ENCODE assay signal across 8 mouse cellular contexts in the genomic region with DNA sequence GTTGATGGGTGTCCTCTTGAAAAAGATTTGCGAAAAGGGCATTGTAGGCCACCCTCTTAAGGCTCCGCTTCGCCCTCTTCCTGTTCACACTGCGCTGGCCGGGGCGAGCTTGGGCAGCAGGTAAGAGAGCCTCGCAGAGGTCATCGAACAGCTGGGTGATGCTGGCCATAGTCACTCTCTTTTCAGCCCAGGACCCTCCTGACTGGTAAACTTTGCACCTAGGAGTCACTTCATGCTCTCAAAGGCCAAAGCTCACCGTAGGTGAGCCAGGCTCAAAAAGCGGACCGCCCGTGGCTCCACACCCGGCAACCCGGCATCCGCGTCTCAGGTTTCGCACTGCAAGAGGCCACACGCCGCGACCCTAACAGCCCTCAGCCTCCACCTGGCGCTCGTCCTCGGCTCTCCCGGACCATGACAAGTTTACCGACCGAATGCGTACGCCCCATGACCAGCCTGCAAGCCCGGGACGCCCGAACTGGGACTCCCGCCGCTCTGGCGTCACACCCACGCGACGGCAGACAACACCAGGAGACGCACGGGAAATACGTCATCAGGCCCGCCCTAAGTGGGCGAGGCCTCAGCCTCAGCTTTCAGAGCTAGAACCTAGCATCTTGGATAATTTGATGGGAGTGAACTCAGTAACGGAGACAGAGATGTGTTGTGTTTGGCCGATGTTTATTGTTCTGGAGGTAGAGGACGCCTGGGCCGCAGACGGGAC. TPM values are rescaled to one million over a fixed set of nuclear protein-coding genes. Genes with fewer than 3 reads are reported as not detected.
DNase-seq lines count a peak whose midpoint lies in the region; ATAC-seq and TF ChIP-seq lines count a peak whose summit lies in the region.

A gene (minus strand): TSS at position 464 of the 718 bp plus-strand sequence.

- peak within 1 kb of the TSS; percentile 53; the same call in 1 of the 2 replicates for H3K27ac ChIP-seq in heart, embryonic 12.5 days (ENCODE audit: poor library complexity, severe bottlenecking)
- peak within 1 kb of the TSS; percentile 78 for H3K27ac ChIP-seq in kidney, postnatal 0 days
- H3K27ac ChIP-seq in liver, embryonic 11.5 days (ENCODE audit: low read depth, low read length) = peak within 1 kb of the TSS; percentile 43
- peak within 1 kb of the TSS; percentile 71; the same call in 1 of the 2 replicates for H3K27ac ChIP-seq in stomach, embryonic 14.5 days (ENCODE audit: low read length)

- H3K9me3 ChIP-seq in erythroblast, embryonic 14.5 days (ENCODE audit: control insufficient read depth, low read length) = no peaks in the 10 kb centered on the region
- H3K9me3 ChIP-seq in heart, embryonic 12.5 days (replicated peaks) = no peaks in the 10 kb centered on the region
- H3K9me3 ChIP-seq in kidney, postnatal 0 days (replicated peaks; ENCODE audit: low read length) = no peaks in the 10 kb centered on the region
- H3K9me3 ChIP-seq in liver, embryonic 11.5 days (ENCODE audit: control insufficient read depth, low read length) = no peaks in the 10 kb centered on the region
- no peaks in the 10 kb centered on the region for H3K9me3 ChIP-seq in stomach, embryonic 14.5 days (ENCODE audit: control insufficient read depth, low read depth, low read length)

- under 1% methylated on average over 47 of the region's 47 CpGs for WGBS in heart, embryonic 12.5 days
- 0% methylated on average over 47 of the region's 47 CpGs for WGBS in kidney, postnatal 0 days
- WGBS in liver, embryonic 11.5 days = under 1% methylated on average over 47 of the region's 47 CpGs
- WGBS in stomach, embryonic 14.5 days = under 1% methylated on average over 47 of the region's 47 CpGs

- peak within 1 kb of the TSS; percentile 96 for H3K4me2 ChIP-seq in heart, embryonic 12.5 days
- H3K4me2 ChIP-seq in kidney, postnatal 0 days (ENCODE audit: low read length) = peak within 1 kb of the TSS; percentile 71
- peak within 1 kb of the TSS; percentile 98 for H3K4me2 ChIP-seq in liver, embryonic 11.5 days
- H3K4me2 ChIP-seq in stomach, embryonic 14.5 days (replicated peaks; ENCODE audit: low read depth, low read length) = peak within 1 kb of the TSS; percentile 91

- H3K9ac ChIP-seq in heart, embryonic 12.5 days = peak within 1 kb of the TSS; percentile 85
- H3K9ac ChIP-seq in kidney, postnatal 0 days (ENCODE audit: low read depth, low read length) = peak within 1 kb of the TSS; percentile 79
- peak within 1 kb of the TSS; percentile 77 for H3K9ac ChIP-seq in liver, embryonic 11.5 days (ENCODE audit: low read depth, low read length)
- H3K9ac ChIP-seq in stomach, embryonic 14.5 days (replicated peaks; ENCODE audit: low read depth, low read length) = peak within 1 kb of the TSS; percentile 79

- peaks cover 57% of the 10 kb centered on the region for H3K4me1 ChIP-seq in erythroblast, embryonic 14.5 days (ENCODE audit: control insufficient read depth)
- peaks cover 36% of the 10 kb centered on the region for H3K4me1 ChIP-seq in heart, embryonic 12.5 days (replicated peaks)
- peaks cover 24% of the 10 kb centered on the region for H3K4me1 ChIP-seq in kidney, postnatal 0 days (replicated peaks; ENCODE audit: insufficient read depth, low read length)
- peaks cover 28% of the 10 kb centered on the region for H3K4me1 ChIP-seq in liver, embryonic 11.5 days (replicated peaks; ENCODE audit: control insufficient read depth, insufficient read depth, low read length)
- peaks cover 20% of the 10 kb centered on the region for H3K4me1 ChIP-seq in stomach, embryonic 14.5 days (ENCODE audit: control insufficient read depth, insufficient read depth, low read length)

- ATAC-seq in heart, embryonic 12.5 days (ENCODE audit: insufficient number of reproducible peaks, low FRiP score) = peak; percentile 89
- ATAC-seq in kidney, postnatal 0 days (replicated peaks; ENCODE audit: low FRiP score, low read depth) = peak; percentile 86
- ATAC-seq in liver, embryonic 11.5 days (replicated peaks; ENCODE audit: low FRiP score) = peak; percentile 84
- peak; percentile 88 for ATAC-seq in stomach, embryonic 14.5 days (ENCODE audit: insufficient number of reproducible peaks, insufficient read depth, low FRiP score, low read depth)

- H3ac ChIP-seq in C2C12 (ENCODE audit: control insufficient read depth, insufficient read length, low read depth) = peak within 1 kb of the TSS; percentile 96

- H3K36me3 ChIP-seq in C2C12 (ENCODE audit: control insufficient read depth, insufficient read depth) = peaks cover 57% of the 10 kb centered on the region
- H3K36me3 ChIP-seq in erythroblast, embryonic 14.5 days (ENCODE audit: control insufficient read depth) = peaks cover 57% of the 10 kb centered on the region
- peaks cover 29% of the 10 kb centered on the region for H3K36me3 ChIP-seq in heart, embryonic 12.5 days
- peaks cover 3% of the 10 kb centered on the region; the same call in 1 of the 2 replicates for H3K36me3 ChIP-seq in kidney, postnatal 0 days (ENCODE audit: insufficient read depth, low read length)
- H3K36me3 ChIP-seq in liver, embryonic 11.5 days (ENCODE audit: control insufficient read depth, insufficient read depth, low read length) = peaks cover 13% of the 10 kb centered on the region; the same call in 1 of the 2 replicates
- H3K36me3 ChIP-seq in stomach, embryonic 14.5 days (ENCODE audit: control insufficient read depth, insufficient read depth, low read length) = peaks cover 10% of the 10 kb centered on the region

- TF ChIP-seq CTCF in C2C12 (IDR thresholded peaks at IDR 0.05; ENCODE audit: control insufficient read depth, insufficient read depth, insufficient read length) = no peak
- TF ChIP-seq CTCF in brain, embryonic 14.5 days (IDR thresholded peaks at IDR 0.05; ENCODE audit: borderline replicate concordance, extremely low read depth, insufficient read depth, insufficient read length) = no peak
- no peak for TF ChIP-seq CTCF in kidney, postnatal 0 days (IDR thresholded peaks at IDR 0.05; ENCODE audit: low read depth)

- H3K79me2 ChIP-seq in C2C12 (ENCODE audit: control insufficient read depth, insufficient read depth) = peaks cover 65% of the 10 kb centered on the region

- peak within 1 kb of the TSS; percentile 100 for H3K4me3 ChIP-seq in C2C12 (ENCODE audit: insufficient read depth, poor library complexity, severe bottlenecking)
- H3K4me3 ChIP-seq in erythroblast, embryonic 14.5 days (replicated peaks) = peak within 1 kb of the TSS; percentile 91
- H3K4me3 ChIP-seq in heart, embryonic 12.5 days = peak within 1 kb of the TSS; percentile 90
- peak within 1 kb of the TSS; percentile 79 for H3K4me3 ChIP-seq in kidney, postnatal 0 days (replicated peaks; ENCODE audit: low read depth, low read length)
- H3K4me3 ChIP-seq in liver, embryonic 11.5 days (ENCODE audit: low read depth, low read length) = peak within 1 kb of the TSS; percentile 75
- H3K4me3 ChIP-seq in stomach, embryonic 14.5 days (ENCODE audit: low read depth, low read length) = peak within 1 kb of the TSS; percentile 93

- H3K79me3 ChIP-seq in C2C12 (ENCODE audit: low read depth) = peaks cover 47% of the 10 kb centered on the region

- TF ChIP-seq POLR2A in brain, embryonic 14.5 days (IDR thresholded peaks at IDR 0.05; ENCODE audit: borderline replicate concordance, extremely low read depth, insufficient read depth, insufficient read length, poor library complexity, severe bottlenecking) = peak; percentile 55; the same call in 1 of the 2 replicates

- H3K27me3 ChIP-seq in C2C12 (ENCODE audit: control insufficient read depth, insufficient read depth, insufficient read length) = no peaks in the 10 kb centered on the region
- no peaks in the 10 kb centered on the region for H3K27me3 ChIP-seq in erythroblast, embryonic 14.5 days (ENCODE audit: control insufficient read depth)
- H3K27me3 ChIP-seq in heart, embryonic 12.5 days (replicated peaks) = no peaks in the 10 kb centered on the region
- no peaks in the 10 kb centered on the region for H3K27me3 ChIP-seq in kidney, postnatal 0 days (ENCODE audit: insufficient read depth, low read length)
- H3K27me3 ChIP-seq in liver, embryonic 11.5 days (replicated peaks; ENCODE audit: control insufficient read depth, insufficient read depth, low read length) = no peaks in the 10 kb centered on the region
- no peaks in the 10 kb centered on the region for H3K27me3 ChIP-seq in stomach, embryonic 14.5 days (ENCODE audit: control insufficient read depth, insufficient read depth, low read length)

- peak; percentile 98 for DNase-seq in brain, embryonic 14.5 days (ENCODE audit: low read depth)
- DNase-seq in kidney, postnatal 0 days (ENCODE audit: low spot score) = peak; percentile 93
- peak; percentile 92 for DNase-seq in liver, embryonic 11.5 days (ENCODE audit: low spot score)
- DNase-seq in naive thymus-derived CD4-positive, alpha-beta T cell, adult 2 months (ENCODE audit: low read depth) = peak; percentile 95

TF ChIP-seq in C2C12, 6 proteins besides CTCF, POLR2A, EP300 and RAD21:
- TF ChIP-seq USF1 (IDR thresholded peaks at IDR 0.05; ENCODE audit: low read depth) (no peak), MAX (IDR thresholded peaks at IDR 0.05) (peak; percentile 76)

RNA-seq across cellular contexts. Expression of the gene that starts here (rescaled TPM):
- 19.0 TPM for polyA plus RNA-seq in C2C12 (2012; fragmentation: generic; extraction: Trizol)
- 45.9 and 50.3 TPM in 2 replicates for polyA plus RNA-seq in brain, embryonic 14.5 days (2012; rRNA removed)
- polyA plus RNA-seq in erythroblast, embryonic 14.5 days (2012) = 4.4 and 4.8 TPM in 2 replicates
- polyA plus RNA-seq in heart, embryonic 12.5 days (2016; fragmentation: Nextera tagmentation; extraction: Ambion mirVana) = 13.7 and 15.8 TPM in 2 replicates
- polyA plus RNA-seq in kidney, postnatal 0 days (2015; fragmentation: Nextera tagmentation; extraction: Ambion mirVana) = 6.6 and 7.4 TPM in 2 replicates
- 18.4 and 21.8 TPM in 2 replicates for polyA plus RNA-seq in liver, embryonic 11.5 days (2014; fragmentation: Nextera tagmentation; extraction: Ambion mirVana)
- polyA plus RNA-seq in stomach, embryonic 14.5 days (2014; fragmentation: Nextera tagmentation; extraction: Ambion mirVana) = 17.2 and 20.7 TPM in 2 replicates

Comparison
In these comparisons a context has a peak if more than half of its experiments do, and no peak if none do; other contexts are left out.
1. Peak in every context shown above with its lines: DNase-seq, ATAC-seq, H3K4me3 ChIP-seq and H3K27ac ChIP-seq.